Mouse (Mus musculus) retina, adult 2 months (tissue): ENCODE data around the gene Cpne5.
"Not testable (repeated sequence)": the region's sequence is repeated elsewhere in the genome, so short reads cannot be mapped to it uniquely, and the experiment has no call there.

Experiments
- DNase-seq: peaks from one replicate; pipeline ENCODE4 v3.0.0-alpha.2; 2012; ENCODE audit warnings: low read depth, low spot score

Cpne5 gene

GRCm38 (mm10) chr17:29257001-29257511, 19.1 kb upstream of the Cpne5 start:
- DNase-seq = no peak

GRCm38 (mm10) chr17:29256507-29256906, 18.5 kb upstream of the Cpne5 start:
- no peak for DNase-seq

- DNase-seq = not testable (repeated sequence)
Observed at GRCm38 (mm10) chr17:29254784-29255183, 16.8 kb upstream of the Cpne5 start.

- no peak for DNase-seq
Observed at GRCm38 (mm10) chr17:29253684-29254083, 15.7 kb upstream of the Cpne5 start.

- no peak for DNase-seq
Observed at GRCm38 (mm10) chr17:29253236-29253635, 15.3 kb upstream of the Cpne5 start.

- DNase-seq = no peak
Observed at GRCm38 (mm10) chr17:29251608-29252390, 13.8 kb upstream of the Cpne5 start.

GRCm38 (mm10) chr17:29251006-29251405, 13.0 kb upstream of the Cpne5 start:
- DNase-seq = not testable (repeated sequence)

- no peak for DNase-seq
Observed at GRCm38 (mm10) chr17:29249512-29249911, 11.5 kb upstream of the Cpne5 start.

- no peak for DNase-seq
Observed at GRCm38 (mm10) chr17:29247881-29248280, 9.9 kb upstream of the Cpne5 start.

- DNase-seq = peak; percentile 74
Observed at GRCm38 (mm10) chr17:29246602-29247001, 8.6 kb upstream of the Cpne5 start.

GRCm38 (mm10) chr17:29245725-29246124, 7.8 kb upstream of the Cpne5 start:
- DNase-seq = no peak

- no peak for DNase-seq
Observed at GRCm38 (mm10) chr17:29244912-29245311, 6.9 kb upstream of the Cpne5 start.

GRCm38 (mm10) chr17:29238421-29238945, 516 bp upstream of the Cpne5 start:
- DNase-seq = no peak

GRCm38 (mm10) chr17:29237267-29237771, 648 bp downstream of the Cpne5 start:
- DNase-seq = no peak

- no peak for DNase-seq
Observed at GRCm38 (mm10) chr17:29236111-29236510, 1.9 kb downstream of the Cpne5 start.

- DNase-seq = no peak
Observed at GRCm38 (mm10) chr17:29231109-29231508, 6.9 kb downstream of the Cpne5 start.

GRCm38 (mm10) chr17:29220631-29221030, 17.3 kb downstream of the Cpne5 start:
- DNase-seq = peak; percentile 18

GRCm38 (mm10) chr17:29218017-29218416, 19.9 kb downstream of the Cpne5 start:
- DNase-seq = no peak

GRCm38 (mm10) chr17:29216078-29216477, 21.9 kb downstream of the Cpne5 start:
- DNase-seq = no peak

- no peak for DNase-seq
Observed at GRCm38 (mm10) chr17:29214655-29215054, 23.3 kb downstream of the Cpne5 start.

- no peak for DNase-seq
Observed at GRCm38 (mm10) chr17:29214193-29214456, 23.8 kb downstream of the Cpne5 start.

GRCm38 (mm10) chr17:29213381-29214192, 24.4 kb downstream of the Cpne5 start:
- no peak for DNase-seq
